Mouse (Mus musculus): Measurements from ENCODE around the gene Rad23b. TPM values are rescaled to one million over a fixed set of nuclear protein-coding genes. Genes with fewer than 3 reads are reported as not detected.

The Rad23b gene
- polyA plus RNA-seq, 1 experiment from 2014 or later: 88.1 TPM

GRCm38 (mm10) chr4:55366014-55366413 is 16.2 kb downstream of the Rad23b start:
- H3K4me1 ChIP-seq: no peaks in the 10 kb centered on the region
- 73% methylated on average over 1 of the region's 1 CpGs for WGBS
- H3K4me3 ChIP-seq: no peak overlapping the region
- no peaks in the 10 kb centered on the region for H3K9me3 ChIP-seq (replicated peaks)
- H3K36me3 ChIP-seq: peaks cover 59% of the 10 kb centered on the region
- no peak overlapping the region for H3K27ac ChIP-seq
- DNase-seq (ENCODE audit: low spot score): no peak
- no peaks in the 10 kb centered on the region for H3K27me3 ChIP-seq (ENCODE audit: low read depth, poor library complexity, severe bottlenecking)

GRCm38 (mm10) chr4:55370127-55370526 is 20.3 kb downstream of the Rad23b start:
- 95% methylated on average over 3 of the region's 3 CpGs for WGBS
- Histone ChIP-seq H3K27ac (no peak overlapping the region), H3K9me3 (replicated peaks) (no peaks in the 10 kb centered on the region), H3K4me1 (no peaks in the 10 kb centered on the region), H3K27me3 (ENCODE audit: low read depth, poor library complexity, severe bottlenecking) (no peaks in the 10 kb centered on the region), H3K36me3 (peaks cover 79% of the 10 kb centered on the region), H3K4me3 (no peak overlapping the region)
- DNase-seq (ENCODE audit: low spot score): no peak

GRCm38 (mm10) chr4:55371355-55371754 is 21.5 kb downstream of the Rad23b start:
- Histone ChIP-seq H3K27me3 (ENCODE audit: low read depth, poor library complexity, severe bottlenecking) (no peaks in the 10 kb centered on the region), H3K27ac (no peak overlapping the region), H3K4me3 (no peak overlapping the region), H3K9me3 (replicated peaks) (no peaks in the 10 kb centered on the region), H3K4me1 (no peaks in the 10 kb centered on the region), H3K36me3 (peaks cover 83% of the 10 kb centered on the region)
- DNase-seq (ENCODE audit: low spot score): no peak
- WGBS: 93% methylated on average over 7 of the region's 7 CpGs

- no peak for DNase-seq (ENCODE audit: low spot score)
- 93% methylated on average over 2 of the region's 2 CpGs for WGBS
- no peaks in the 10 kb centered on the region for H3K9me3 ChIP-seq (replicated peaks)
- H3K36me3 ChIP-seq: peaks cover 99% of the 10 kb centered on the region
- H3K4me1 ChIP-seq: no peaks in the 10 kb centered on the region
- no peak overlapping the region for H3K4me3 ChIP-seq
- H3K27me3 ChIP-seq (ENCODE audit: low read depth, poor library complexity, severe bottlenecking): no peaks in the 10 kb centered on the region
- no peak overlapping the region for H3K27ac ChIP-seq
These were observed 32.5 kb downstream of the Rad23b start for GRCm38 (mm10) chr4:55382350-55382749.

GRCm38 (mm10) chr4:55386768-55387167 is 36.9 kb downstream of the Rad23b start:
- 88% methylated on average over 2 of the region's 2 CpGs for WGBS
- no peaks in the 10 kb centered on the region for H3K9me3 ChIP-seq (replicated peaks)
- no peaks in the 10 kb centered on the region for H3K27me3 ChIP-seq (ENCODE audit: low read depth, poor library complexity, severe bottlenecking)
- H3K4me1 ChIP-seq: no peaks in the 10 kb centered on the region
- peaks cover 77% of the 10 kb centered on the region for H3K36me3 ChIP-seq
- no peak overlapping the region for H3K4me3 ChIP-seq
- no peak for DNase-seq (ENCODE audit: low spot score)
- no peak overlapping the region for H3K27ac ChIP-seq

GRCm38 (mm10) chr4:55391480-55391879 is 41.6 kb downstream of the Rad23b start:
- Histone ChIP-seq H3K27ac (no peak overlapping the region), H3K36me3 (peaks cover 39% of the 10 kb centered on the region), H3K9me3 (replicated peaks) (no peaks in the 10 kb centered on the region), H3K27me3 (ENCODE audit: low read depth, poor library complexity, severe bottlenecking) (no peaks in the 10 kb centered on the region), H3K4me1 (no peaks in the 10 kb centered on the region), H3K4me3 (no peak overlapping the region)
- WGBS: 84% methylated on average over 1 of the region's 1 CpGs
- no peak for DNase-seq (ENCODE audit: low spot score)

- no peaks in the 10 kb centered on the region for H3K27me3 ChIP-seq (ENCODE audit: low read depth, poor library complexity, severe bottlenecking)
- no peak for DNase-seq (ENCODE audit: low spot score)
- H3K4me3 ChIP-seq: no peak overlapping the region
- peaks cover 30% of the 10 kb centered on the region for H3K36me3 ChIP-seq
- H3K4me1 ChIP-seq: no peaks in the 10 kb centered on the region
- no peaks in the 10 kb centered on the region for H3K9me3 ChIP-seq (replicated peaks)
- WGBS: 95% methylated on average over 7 of the region's 7 CpGs
- no peak overlapping the region for H3K27ac ChIP-seq
These were observed 42.6 kb downstream of the Rad23b start for GRCm38 (mm10) chr4:55392445-55392844.

- peak; percentile 56 for DNase-seq (ENCODE audit: low spot score)
- Histone ChIP-seq H3K27ac (no peak overlapping the region), H3K9me3 (replicated peaks) (no peaks in the 10 kb centered on the region), H3K27me3 (ENCODE audit: low read depth, poor library complexity, severe bottlenecking) (no peaks in the 10 kb centered on the region), H3K36me3 (no peaks in the 10 kb centered on the region), H3K4me1 (peaks cover 7% of the 10 kb centered on the region; the same call in 1 of the 2 replicates), H3K4me3 (no peak overlapping the region)
- 39% methylated on average over 17 of the region's 17 CpGs for WGBS
These were observed 48.3 kb downstream of the Rad23b start for GRCm38 (mm10) chr4:55397911-55398762.

GRCm38 (mm10) chr4:55398901-55399300 is 49.1 kb downstream of the Rad23b start:
- DNase-seq (ENCODE audit: low spot score): no peak
- H3K4me1 ChIP-seq: peaks cover 7% of the 10 kb centered on the region; the same call in 1 of the 2 replicates
- 75% methylated on average over 11 of the region's 11 CpGs for WGBS

GRCm38 (mm10) chr4:55405329-55405728 is 55.5 kb downstream of the Rad23b start:
- Histone ChIP-seq H3K36me3 (no peaks in the 10 kb centered on the region), H3K4me1 (no peaks in the 10 kb centered on the region), H3K27me3 (ENCODE audit: low read depth, poor library complexity, severe bottlenecking) (no peaks in the 10 kb centered on the region), H3K4me3 (no peak overlapping the region), H3K9me3 (replicated peaks) (no peaks in the 10 kb centered on the region), H3K27ac (no peak overlapping the region)
- WGBS: 84% methylated on average over 3 of the region's 3 CpGs
- no peak for DNase-seq (ENCODE audit: low spot score)

More at GRCm38 (mm10) chr4:55398901-55399300, 49.1 kb downstream of the Rad23b start:
- no peaks in the 10 kb centered on the region for H3K36me3 ChIP-seq
- no peak overlapping the region for H3K4me3 ChIP-seq
- no peaks in the 10 kb centered on the region for H3K9me3 ChIP-seq (replicated peaks)
- H3K27ac ChIP-seq: no peak overlapping the region
- H3K27me3 ChIP-seq (ENCODE audit: low read depth, poor library complexity, severe bottlenecking): no peaks in the 10 kb centered on the region

GRCm38 (mm10) chr4:55406558-55406957 is 56.7 kb downstream of the Rad23b start:
- Histone ChIP-seq H3K4me3 (no peak overlapping the region), H3K9me3 (replicated peaks) (no peaks in the 10 kb centered on the region), H3K27me3 (ENCODE audit: low read depth, poor library complexity, severe bottlenecking) (no peaks in the 10 kb centered on the region), H3K27ac (no peak overlapping the region), H3K4me1 (no peaks in the 10 kb centered on the region), H3K36me3 (no peaks in the 10 kb centered on the region)
- no peak for DNase-seq (ENCODE audit: low spot score)
- 100% methylated on average over 1 of the region's 1 CpGs for WGBS

- Histone ChIP-seq H3K36me3 (no peaks in the 10 kb centered on the region), H3K4me3 (no peak overlapping the region), H3K9me3 (replicated peaks) (no peaks in the 10 kb centered on the region), H3K27me3 (ENCODE audit: low read depth, poor library complexity, severe bottlenecking) (no peaks in the 10 kb centered on the region), H3K4me1 (no peaks in the 10 kb centered on the region), H3K27ac (no peak overlapping the region)
- DNase-seq (ENCODE audit: low spot score): no peak
- WGBS: 59% methylated on average over 2 of the region's 2 CpGs
These were observed 58.2 kb downstream of the Rad23b start for GRCm38 (mm10) chr4:55408081-55408480.

GRCm38 (mm10) chr4:55409025-55409424 is 59.2 kb downstream of the Rad23b start:
- WGBS: 96% methylated on average over 16 of the region's 16 CpGs
- no peaks in the 10 kb centered on the region for H3K9me3 ChIP-seq (replicated peaks)
- H3K36me3 ChIP-seq: no peaks in the 10 kb centered on the region
- no peaks in the 10 kb centered on the region for H3K4me1 ChIP-seq
- no peak for DNase-seq (ENCODE audit: low spot score)
- H3K4me3 ChIP-seq: no peak overlapping the region
- H3K27me3 ChIP-seq (ENCODE audit: low read depth, poor library complexity, severe bottlenecking): no peaks in the 10 kb centered on the region
- H3K27ac ChIP-seq: no peak overlapping the region
